Mouse (Mus musculus) embryo, embryonic 11.5 days (tissue): ENCODE measurements at regions not wholly inside any gene's neighbourhood (a gene's known extent, or its start where the extent isn't known, plus 50 kb on each side); places are given as distances from the start of the nearest gene placed in this dataset.

Experiments used
- DNase-seq: peaks from one replicate; pipeline ENCODE4 v3.0.0-alpha.2; 2012; ENCODE audit warnings: low read depth, low spot score

- no peak for DNase-seq
Measured at GRCm38 (mm10) chr7:124857106-124857505, 587.4 kb upstream of the Kdm8 start.

- no peak for DNase-seq
Measured at GRCm38 (mm10) chr7:124861397-124861796, 583.1 kb upstream of the Kdm8 start.

- no peak for DNase-seq
Measured at GRCm38 (mm10) chr7:124868133-124868603, 576.3 kb upstream of the Kdm8 start.

GRCm38 (mm10) chr7:124868621-124869020 lies 575.9 kb upstream of the Kdm8 start:
- DNase-seq = no peak

- no peak for DNase-seq
Measured at GRCm38 (mm10) chr7:124880771-124881170, 563.7 kb upstream of the Kdm8 start.

- DNase-seq = no peak
Measured at GRCm38 (mm10) chr7:124907233-124907632, 537.2 kb upstream of the Kdm8 start.

DNA sequence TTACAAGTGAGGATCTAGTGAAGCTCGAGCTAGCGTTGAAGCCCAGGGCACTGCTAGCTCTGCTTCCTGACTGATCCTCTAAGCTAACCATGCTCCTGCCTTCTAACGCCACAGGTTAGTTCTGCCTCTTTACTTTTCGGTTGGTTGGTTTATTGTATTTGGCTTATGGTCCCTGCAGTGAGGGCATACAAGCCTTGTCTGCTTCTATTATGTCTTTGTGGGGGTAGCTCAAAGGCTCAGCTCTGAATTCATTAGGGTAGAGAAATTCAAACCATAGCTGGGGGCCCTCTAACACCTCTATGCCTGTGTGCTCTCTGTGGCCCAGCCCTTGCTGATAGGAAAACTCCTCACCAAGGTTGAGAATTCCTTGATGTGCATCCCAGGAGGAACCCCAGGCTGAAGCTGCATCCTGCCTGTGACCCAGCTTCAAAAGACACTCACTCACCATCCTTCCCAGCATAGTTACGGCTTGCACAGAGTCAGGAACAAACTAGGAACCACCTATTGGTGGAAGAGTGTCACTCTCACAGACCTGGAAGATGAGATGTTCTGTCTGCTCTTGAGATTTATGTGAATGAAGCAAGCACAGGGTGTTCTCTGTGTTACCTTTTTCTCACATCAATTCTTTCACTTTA lies 536.7 kb upstream of the Kdm8 start:
- no peak for DNase-seq

- no peak for DNase-seq
Measured at GRCm38 (mm10) chr7:124914061-124914460, 530.4 kb upstream of the Kdm8 start.

GRCm38 (mm10) chr7:124914479-124914878 lies 530.0 kb upstream of the Kdm8 start:
- no peak for DNase-seq

DNA sequence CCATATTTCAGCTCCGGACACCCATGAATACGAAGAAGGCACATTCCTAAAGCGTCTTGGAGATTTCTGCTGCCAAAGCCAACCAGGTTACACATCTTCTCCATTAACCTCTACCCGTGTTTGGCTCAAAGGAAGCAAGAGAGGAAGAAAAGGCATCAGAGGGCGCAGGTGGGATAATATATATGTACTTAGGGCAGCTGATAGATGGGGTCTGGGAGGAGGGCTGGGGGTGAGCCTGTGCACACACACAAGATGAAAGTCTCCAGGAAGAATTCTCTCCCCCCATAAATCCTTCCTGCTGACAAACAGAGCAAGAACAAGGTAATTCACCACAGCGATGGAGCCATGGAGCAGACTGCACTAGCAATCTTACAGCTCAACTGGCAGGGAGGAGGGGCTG lies 529.5 kb upstream of the Kdm8 start:
- DNase-seq = peak; percentile 22

DNA sequence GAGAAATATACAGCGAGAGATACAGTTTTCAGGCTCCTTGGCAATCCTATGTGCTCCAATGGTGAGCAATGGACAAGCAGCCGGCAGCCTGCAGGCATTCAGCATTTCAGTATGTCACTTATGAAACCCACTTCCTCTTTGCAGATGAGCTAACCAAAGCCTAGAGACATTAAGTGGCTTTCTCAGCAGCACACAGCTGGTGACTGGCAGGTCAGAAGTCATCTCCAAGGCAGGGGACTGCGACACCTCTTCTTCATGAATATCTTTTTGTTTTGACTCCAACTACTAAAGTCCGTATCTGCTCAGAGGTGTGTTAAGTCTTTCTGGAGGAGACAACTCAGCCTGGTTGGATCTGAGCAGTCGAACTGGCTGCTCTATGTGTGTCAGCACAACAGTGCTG lies 528.8 kb upstream of the Kdm8 start:
- DNase-seq = no peak

DNA sequence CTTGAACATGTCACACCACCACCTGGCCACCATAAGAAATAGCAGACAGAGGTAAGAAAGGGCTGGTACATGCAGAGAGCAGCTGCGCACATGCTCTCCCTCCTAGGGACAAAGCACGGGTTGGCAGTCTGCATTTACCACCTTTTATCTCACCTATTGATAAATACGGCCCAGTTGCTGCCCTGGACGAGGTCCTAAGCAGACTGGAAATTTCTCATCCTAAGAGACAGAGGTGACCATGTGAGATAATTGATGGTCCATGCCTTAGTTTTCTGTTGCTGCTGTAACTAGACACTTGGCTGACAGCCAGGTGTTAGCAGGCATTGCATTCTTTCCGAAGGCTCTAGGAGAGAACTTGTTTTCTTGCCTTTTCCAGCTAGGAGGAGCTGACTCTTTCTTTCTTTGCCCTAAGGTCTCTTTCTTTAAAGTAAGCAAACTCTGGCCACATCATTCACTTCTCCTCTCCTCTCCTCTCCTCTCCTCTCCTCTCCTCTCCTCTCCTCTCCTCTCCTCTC lies 526.8 kb upstream of the Kdm8 start:
- DNase-seq = peak; percentile 34

- DNase-seq = no peak
Measured at GRCm38 (mm10) chr7:124922806-124923205, 521.7 kb upstream of the Kdm8 start.

DNA sequence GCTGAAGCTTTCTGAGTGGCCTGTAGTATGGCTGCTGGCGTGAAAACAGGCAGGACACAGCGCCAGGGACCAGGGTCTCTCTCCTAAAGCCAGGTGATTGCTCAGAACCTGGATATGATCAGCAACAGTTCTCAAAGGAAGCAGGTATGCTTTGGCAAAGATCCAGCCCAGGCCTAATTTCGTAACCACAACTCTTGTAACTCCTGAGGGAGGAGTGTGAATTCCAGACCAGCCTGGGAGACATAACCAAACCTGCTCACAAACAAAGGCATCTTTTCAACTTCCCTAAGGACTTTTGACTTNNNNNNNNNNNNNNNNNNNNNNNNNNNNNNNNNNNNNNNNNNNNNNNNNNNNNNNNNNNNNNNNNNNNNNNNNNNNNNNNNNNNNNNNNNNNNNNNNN lies 510.9 kb upstream of the Kdm8 start:
- DNase-seq = no peak

GRCm38 (mm10) chr7:124939357-124939756 lies 505.1 kb upstream of the Kdm8 start:
- no peak for DNase-seq

GRCm38 (mm10) chr7:124941527-124941926 lies 502.9 kb upstream of the Kdm8 start:
- DNase-seq = no peak

DNA sequence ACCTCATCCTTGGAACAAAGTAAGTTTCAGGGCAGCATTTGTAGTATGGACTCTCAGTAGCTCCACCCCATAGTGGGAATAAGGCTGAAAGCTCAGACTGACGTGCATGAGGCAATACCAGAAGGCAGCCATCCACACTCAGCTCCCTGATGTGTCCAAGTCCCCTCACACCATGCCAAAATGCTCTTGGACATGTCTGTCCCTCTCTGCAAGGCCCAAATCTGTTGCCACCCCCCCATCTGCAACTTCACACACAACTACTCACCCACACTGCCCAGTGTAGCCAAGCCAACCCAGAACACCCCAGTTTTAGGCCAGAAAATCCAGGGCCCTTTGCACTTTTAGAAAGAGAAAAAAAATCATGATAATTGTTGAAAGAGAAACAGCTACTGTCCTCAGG lies 498.1 kb upstream of the Kdm8 start:
- no peak for DNase-seq

GRCm38 (mm10) chr7:124957329-124957728 lies 487.1 kb upstream of the Kdm8 start:
- DNase-seq = no peak

GRCm38 (mm10) chr7:124974870-124975488 lies 469.5 kb upstream of the Kdm8 start:
- DNase-seq = no peak

DNA sequence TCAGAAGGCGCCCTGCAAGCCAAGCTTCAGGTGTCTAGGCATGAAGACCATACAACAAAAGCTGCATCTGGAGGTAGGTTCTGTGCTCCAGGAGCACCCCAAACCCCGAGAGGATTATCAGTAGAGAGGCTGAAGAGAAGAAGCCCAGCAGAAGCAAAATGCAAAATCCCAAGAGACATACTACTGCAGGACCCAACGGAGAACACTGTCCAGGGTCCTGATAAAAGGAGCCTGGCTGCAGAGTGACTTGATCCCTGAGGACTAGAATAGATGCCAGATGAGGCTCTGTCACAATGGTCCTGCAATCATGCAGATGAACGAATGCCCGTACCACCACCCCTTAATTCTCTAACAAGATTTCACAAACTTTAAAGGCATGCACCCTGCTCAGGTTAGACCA lies 455.0 kb upstream of the Kdm8 start:
- peak; percentile 9 for DNase-seq

DNA sequence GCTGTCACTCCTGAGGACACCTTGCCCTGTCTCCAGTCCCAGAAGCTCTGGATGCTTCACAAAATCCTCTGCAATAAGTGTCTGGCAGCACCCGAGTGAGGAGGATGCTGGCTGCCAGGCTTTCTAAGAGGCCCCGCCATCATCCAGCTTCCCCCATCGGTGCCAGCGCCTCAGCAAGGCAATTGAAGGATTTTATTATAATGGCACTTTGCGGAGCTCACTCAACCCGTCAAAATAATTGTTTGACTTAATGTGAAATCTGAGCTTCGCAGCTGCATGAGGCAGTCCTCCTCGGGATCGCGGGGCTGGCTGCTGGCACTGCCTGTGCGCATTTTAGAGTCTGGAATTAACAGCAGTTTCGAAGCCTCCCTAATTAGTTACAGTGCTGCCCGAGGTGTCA lies 453.8 kb upstream of the Kdm8 start:
- DNase-seq = no peak

DNA sequence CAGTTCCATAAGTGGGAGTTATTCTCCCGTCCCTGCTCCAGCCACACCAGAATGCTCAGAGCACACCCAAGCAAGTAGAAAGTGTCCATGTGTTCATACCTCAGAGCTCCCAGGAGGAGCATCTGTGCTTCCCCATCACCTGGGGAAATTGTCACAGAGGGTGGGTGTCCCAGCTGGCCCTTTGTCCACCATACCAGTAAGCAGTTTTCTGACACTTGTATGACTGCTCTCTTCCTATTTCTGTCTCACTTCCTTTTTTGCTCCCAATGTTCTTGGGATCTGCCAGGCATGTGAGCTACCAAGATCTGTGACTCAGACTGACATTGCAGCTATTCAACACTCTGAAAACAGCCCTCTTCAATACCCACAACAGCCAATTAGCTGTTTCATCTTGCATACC lies 447.9 kb upstream of the Kdm8 start:
- no peak for DNase-seq

DNA sequence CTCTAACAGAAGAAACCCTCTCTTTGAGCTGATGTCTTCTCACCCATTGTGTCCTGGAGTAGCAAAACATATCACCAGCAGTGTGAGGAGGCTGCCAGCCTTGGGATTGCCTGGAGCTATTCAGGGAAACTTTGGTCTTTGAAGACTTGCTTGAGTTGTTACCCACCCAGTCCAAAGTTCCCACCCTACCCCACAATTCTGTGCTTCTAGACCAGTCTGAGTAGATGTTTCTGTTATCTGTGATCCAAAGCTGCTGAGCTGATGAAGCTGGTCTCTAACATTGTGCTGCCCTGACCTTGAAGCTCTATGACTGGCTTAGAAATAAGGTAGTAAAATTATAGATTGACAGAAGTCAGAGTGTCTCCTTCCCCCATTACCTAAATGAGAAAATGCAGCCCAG lies 443.8 kb upstream of the Kdm8 start:
- no peak for DNase-seq
